Comparison of ENCODE assay signal across 26 mouse cellular contexts in genomic region chr9:102701042-102701441, GRCm38 (mm10). TPM values are rescaled to one million over a fixed set of nuclear protein-coding genes. Genes with fewer than 3 reads are reported as not detected.
DNase-seq lines count a peak whose midpoint lies in the region; ATAC-seq and TF ChIP-seq lines count a peak whose summit lies in the region.
"Had no signal": no experiment of that assay in that cellular context is flagged by ENCODE, and none has a peak within 500 bp of the region (broad histone marks: within the 10 kb centered on the region; RNA-seq: fewer than 3 reads in every experiment).

No protein-coding gene starts in this region.

- ATAC-seq in midbrain, embryonic 11.5 days (ENCODE audit: low FRiP score), result no peak
- ATAC-seq in midbrain, embryonic 15.5 days (replicated peaks), result no peak
- ATAC-seq: forebrain, embryonic 14.5 days; midbrain, embryonic 13.5 days; Patski had no signal

- H3K4me2 ChIP-seq in midbrain, embryonic 11.5 days, result no peak overlapping the region
- H3K4me2 ChIP-seq in midbrain, embryonic 15.5 days, result no peak overlapping the region
- H3K4me2 ChIP-seq: embryonic facial prominence, embryonic 12.5 days; heart, embryonic 15.5 days; hindbrain, embryonic 15.5 days; liver, embryonic 15.5 days; midbrain, embryonic 13.5 days; neural tube, embryonic 12.5 days had no signal

- no peak for TF ChIP-seq CTCF in lung, adult 2 months (IDR thresholded peaks at IDR 0.05; ENCODE audit: insufficient read depth, low read length)

- TF ChIP-seq POLR2A in lung, adult 2 months (IDR thresholded peaks at IDR 0.05; ENCODE audit: borderline replicate concordance, extremely low read depth, low read depth, low read length), result no peak

- no peak overlapping the region for H3K27ac ChIP-seq in midbrain, embryonic 11.5 days (ENCODE audit: low read depth, low read length)
- no peak overlapping the region for H3K27ac ChIP-seq in midbrain, embryonic 15.5 days
- H3K27ac ChIP-seq: gastrocnemius, adult 2 months; heart, embryonic 15.5 days; hindbrain, embryonic 15.5 days; liver, embryonic 15.5 days; midbrain, embryonic 13.5 days; neural tube, embryonic 12.5 days had no signal

- DNase-seq in midbrain, embryonic 11.5 days (ENCODE audit: low spot score, missing footprints), result peak; percentile 41
- peak; percentile 33 for DNase-seq in lung, adult 2 months
- peak; percentile 20 for DNase-seq in lung, postnatal 14 days
- no peak for DNase-seq in ovary, postnatal 14 days (ENCODE audit: low spot score)
- DNase-seq in layer of hippocampus, adult 8-10 months (ENCODE audit: low spot score in 2 of 2), result no peak
- no peak for DNase-seq in cerebellum, postnatal 14 days
- DNase-seq: B cell, adult 2 months; cerebellum, adult 11 months; cerebellum, adult 9-11 months; gastrocnemius, adult 2 months; heart, postnatal 36 days; kidney, adult 9 months; kidney, postnatal 36 days; liver; thymus, postnatal 14 days had no signal

- no peak overlapping the region for H3K4me3 ChIP-seq in midbrain, embryonic 11.5 days (ENCODE audit: low read depth, low read length)
- H3K4me3 ChIP-seq in midbrain, embryonic 15.5 days, result no peak overlapping the region
- H3K4me3 ChIP-seq in lung, adult 2 months (replicated peaks; ENCODE audit: extremely low read depth, low read depth, low read length), result no peak overlapping the region
- H3K4me3 ChIP-seq: embryonic facial prominence, embryonic 12.5 days; gastrocnemius, adult 2 months; heart, embryonic 15.5 days; hindbrain, embryonic 15.5 days; liver, embryonic 15.5 days; midbrain, embryonic 13.5 days; neural tube, embryonic 12.5 days had no signal

- H3K9me3 ChIP-seq in midbrain, embryonic 11.5 days (ENCODE audit: control insufficient read depth, low read length), result peaks cover 6% of the 10 kb centered on the region; the same call in 1 of the 2 replicates
- H3K9me3 ChIP-seq in midbrain, embryonic 15.5 days, result no peaks in the 10 kb centered on the region
- H3K9me3 ChIP-seq: G1E; heart, embryonic 15.5 days; hindbrain, embryonic 15.5 days; liver, embryonic 15.5 days had no signal

- no peaks in the 10 kb centered on the region for H3K4me1 ChIP-seq in midbrain, embryonic 11.5 days (ENCODE audit: control insufficient read depth, insufficient read depth, low read length)
- H3K4me1 ChIP-seq in midbrain, embryonic 15.5 days, result no peaks in the 10 kb centered on the region
- H3K4me1 ChIP-seq in lung, adult 2 months (ENCODE audit: control insufficient read depth, insufficient read depth, low read length), result no peaks in the 10 kb centered on the region
- H3K4me1 ChIP-seq: embryonic facial prominence, embryonic 12.5 days; hindbrain, embryonic 15.5 days; liver, embryonic 15.5 days; midbrain, embryonic 13.5 days; neural tube, embryonic 12.5 days had no signal

- WGBS in midbrain, embryonic 11.5 days, result 92% methylated on average over 6 of the region's 6 CpGs
- 89% methylated on average over 6 of the region's 6 CpGs for WGBS in midbrain, embryonic 15.5 days
- WGBS in lung, adult 2 months, result 63% methylated on average over 6 of the region's 6 CpGs

- no peak overlapping the region for H3K9ac ChIP-seq in midbrain, embryonic 11.5 days (ENCODE audit: low read length)
- H3K9ac ChIP-seq in midbrain, embryonic 15.5 days, result no peak overlapping the region
- H3K9ac ChIP-seq: embryonic facial prominence, embryonic 12.5 days; heart, embryonic 15.5 days; hindbrain, embryonic 15.5 days; liver, embryonic 15.5 days; midbrain, embryonic 13.5 days; neural tube, embryonic 12.5 days had no signal

- no peaks in the 10 kb centered on the region for H3K27me3 ChIP-seq in midbrain, embryonic 11.5 days (ENCODE audit: control insufficient read depth, insufficient read depth, low read length)
- no peaks in the 10 kb centered on the region for H3K27me3 ChIP-seq in midbrain, embryonic 15.5 days (replicated peaks)
- H3K27me3 ChIP-seq: CH12.LX; embryonic facial prominence, embryonic 12.5 days; heart, embryonic 15.5 days; hindbrain, embryonic 15.5 days; liver, embryonic 15.5 days; midbrain, embryonic 13.5 days; neural tube, embryonic 12.5 days; Patski had no signal

- no peaks in the 10 kb centered on the region for H3K36me3 ChIP-seq in midbrain, embryonic 11.5 days (ENCODE audit: control insufficient read depth, insufficient read depth, low read length)
- H3K36me3 ChIP-seq in midbrain, embryonic 15.5 days (replicated peaks), result no peaks in the 10 kb centered on the region
- H3K36me3 ChIP-seq: embryonic facial prominence, embryonic 12.5 days; G1E; heart, embryonic 15.5 days; hindbrain, embryonic 15.5 days; liver, embryonic 15.5 days; midbrain, embryonic 13.5 days; neural tube, embryonic 12.5 days had no signal

RNA-seq across cellular contexts. Expression of gene Amotl2, which starts 15.4 kb away (rescaled TPM):
- 47.0 and 58.0 TPM in 2 replicates for polyA plus RNA-seq in midbrain, embryonic 11.5 days (2014; fragmentation: Nextera tagmentation; extraction: Ambion mirVana)
- 83.4 and 90.5 TPM in 2 replicates for polyA plus RNA-seq in midbrain, embryonic 15.5 days (2015; fragmentation: Nextera tagmentation; extraction: Ambion mirVana)
- polyA plus RNA-seq in lung, adult 2 months (2012; rRNA removed), result 82.6 and 101 TPM in 2 replicates
- total RNA-seq in layer of hippocampus, adult 8-10 months (2022), result 10 to 100 TPM; 17.3 to 22.8 (median 20.6) TPM
- polyA plus RNA-seq: G1E had no signal

Comparison
In these comparisons a context has a peak if more than half of its experiments do, and no peak if none do; other contexts are left out.
1. DNase-seq: peak in midbrain, embryonic 11.5 days (single experiment), lung, adult 2 months (single experiment) and lung, postnatal 14 days (single experiment); none in ovary, postnatal 14 days (single experiment), layer of hippocampus, adult 8-10 months (0 of 2) and cerebellum, postnatal 14 days (0 of 2).